Mouse (Mus musculus): Measurements from ENCODE around the gene Adat1.

The Adat1 gene

GRCm38 (mm10) chr8:111992013-111992702 is at the start of gene Adat1:
Gene Adat1 (minus strand): TSS chr8:111992302.
- CTCF ChIA-PET = interaction anchor here (0.7 to 1.4 kb wide), 2 partner anchors 60 to 114 kb away, joined by 3 to 6 read pairs; no protein-coding TSS in a partner anchor

- CTCF ChIA-PET = interaction anchor here (0.6 kb wide), 1 partner anchor 1602 kb away, joined by 3 read pairs; no protein-coding TSS in a partner anchor
Measured at GRCm38 (mm10) chr8:112037521-112037920, 45.4 kb upstream of the Adat1 start.

- CTCF ChIA-PET = interaction anchor here (0.7 kb wide), 1 partner anchor 210 kb away, joined by 3 read pairs; no protein-coding TSS in a partner anchor
Measured at GRCm38 (mm10) chr8:112034603-112035002, 42.5 kb upstream of the Adat1 start.

- CTCF ChIA-PET = no interaction called here
Measured at GRCm38 (mm10) chr8:112033071-112033470, 41.0 kb upstream of the Adat1 start.

- CTCF ChIA-PET = no interaction called here
Measured at GRCm38 (mm10) chr8:112030663-112031062, 38.6 kb upstream of the Adat1 start.

- CTCF ChIA-PET = interaction anchor here (0.6 kb wide), 1 partner anchor 16 kb away, joined by 4 read pairs; no protein-coding TSS in a partner anchor
Measured at GRCm38 (mm10) chr8:112029455-112029854, 37.4 kb upstream of the Adat1 start.

- CTCF ChIA-PET = no interaction called here
Measured at GRCm38 (mm10) chr8:112014936-112015335, 22.8 kb upstream of the Adat1 start, which contains the start of gene Gm6793. Gene Gm6793 (minus strand): TSS chr8:112015036.

GRCm38 (mm10) chr8:112011816-112012242 is 19.7 kb upstream of the Adat1 start:
- CTCF ChIA-PET = no interaction called here

- CTCF ChIA-PET = interaction anchor here (0.5 kb wide), 1 partner anchor 25 kb away, joined by 3 read pairs; no protein-coding TSS in a partner anchor
Measured at GRCm38 (mm10) chr8:112010997-112011815, 19.1 kb upstream of the Adat1 start, which contains the start of the genes Kars and Terf2ip. Gene Kars (minus strand): TSS chr8:112011323. Gene Terf2ip (plus strand): TSS chr8:112011398.

GRCm38 (mm10) chr8:112009558-112009957 is 17.5 kb upstream of the Adat1 start:
- CTCF ChIA-PET = interaction anchor here (0.7 kb wide), 1 partner anchor 60 kb away, joined by 3 read pairs; no protein-coding TSS in a partner anchor

- CTCF ChIA-PET = interaction anchor here (0.6 kb wide), 1 partner anchor 263 kb away, joined by 6 read pairs; no protein-coding TSS in a partner anchor
Measured at GRCm38 (mm10) chr8:112007669-112008068, 15.6 kb upstream of the Adat1 start.

- CTCF ChIA-PET = no interaction called here
Measured at GRCm38 (mm10) chr8:112005601-112006000, 13.5 kb upstream of the Adat1 start.

GRCm38 (mm10) chr8:112004754-112005153 is 12.7 kb upstream of the Adat1 start:
- CTCF ChIA-PET = no interaction called here

GRCm38 (mm10) chr8:111992703-111993039 is 569 bp upstream of the Adat1 start:
- CTCF ChIA-PET = interaction anchor here (0.6 kb wide), 1 partner anchor 138 kb away, joined by 3 read pairs; the partner anchor contains the start of gene Cfdp1

- CTCF ChIA-PET = interaction anchor here (1.1 to 1.4 kb wide), 2 partner anchors 109 to 113 kb away, joined by 3 to 6 read pairs; no protein-coding TSS in a partner anchor
Measured at GRCm38 (mm10) chr8:111991278-111991677, 824 bp downstream of the Adat1 start.

GRCm38 (mm10) chr8:111989911-111990310 is 2.2 kb downstream of the Adat1 start:
- CTCF ChIA-PET = interaction anchor here (0.6 kb wide), 1 partner anchor 72 kb away, joined by 13 read pairs; no protein-coding TSS in a partner anchor

- CTCF ChIA-PET = no interaction called here
Measured at GRCm38 (mm10) chr8:111984511-111984910, 7.6 kb downstream of the Adat1 start.

- CTCF ChIA-PET = no interaction called here
Measured at GRCm38 (mm10) chr8:111982116-111982515, 10.0 kb downstream of the Adat1 start.

- CTCF ChIA-PET = interaction anchor here (0.6 kb wide), 1 partner anchor 82 kb away, joined by 9 read pairs; no protein-coding TSS in a partner anchor
Measured at GRCm38 (mm10) chr8:111978147-111978546, 14.0 kb downstream of the Adat1 start.

- CTCF ChIA-PET = no interaction called here
Measured at GRCm38 (mm10) chr8:111976326-111976725, 15.8 kb downstream of the Adat1 start.

- CTCF ChIA-PET = no interaction called here
Measured at GRCm38 (mm10) chr8:111975706-111976105, 16.4 kb downstream of the Adat1 start.

- CTCF ChIA-PET = no interaction called here
Measured at GRCm38 (mm10) chr8:111974138-111974537, 18.0 kb downstream of the Adat1 start.

Measured in spleen, embryonic (tissue).